Mouse (Mus musculus) heart, embryonic 11.5 days (tissue): Measurements from ENCODE around the gene Khnyn. TPM values are rescaled to one million over a fixed set of nuclear protein-coding genes. Genes with fewer than 3 reads are reported as not detected.
A peak's percentile ranks its signal among the peaks of the same experiment; 100 is the strongest.

Experiments
- ATAC-seq: fragments of 200-750 bp; cut with Nextera tagmentation; replicated peaks from 2 replicates; pipeline ENCODE4 v1.8.0; 2017; ENCODE audit warnings: moderate library complexity; ENCODE audit not compliant: insufficient number of reproducible peaks, low FRiP score, low TSS enrichment
- H3K27ac ChIP-seq: fragments of 300-500 bp; sonication (generic); 2 replicates; pipeline ENCODE4 v1.5.1; 2014; ENCODE audit warnings: mild to moderate bottlenecking, low read depth, low read length
- H3K27me3 ChIP-seq: fragments of 300-500 bp; sonication (generic); 2 replicates; pipeline ENCODE4 v1.6.1; 2014; ENCODE audit warnings: mild to moderate bottlenecking, low read length, mixed read lengths; ENCODE audit not compliant: control insufficient read depth, insufficient read depth
- H3K36me3 ChIP-seq: fragments of 300-500 bp; sonication (generic); 2 replicates; pipeline ENCODE4 v1.6.1; 2014; ENCODE audit warnings: mild to moderate bottlenecking, low read length, moderate library complexity, mixed read lengths; ENCODE audit not compliant: control insufficient read depth, insufficient read depth
- H3K4me1 ChIP-seq: fragments of 300-500 bp; sonication (generic); 2 replicates; pipeline ENCODE4 v1.6.1; 2014; ENCODE audit warnings: low read length; ENCODE audit not compliant: control insufficient read depth, insufficient read depth
- H3K4me2 ChIP-seq: fragments of 300-500 bp; sonication (generic); 2 replicates; pipeline ENCODE4 v1.6.1; 2014; ENCODE audit warnings: mild to moderate bottlenecking, moderate library complexity
- H3K4me3 ChIP-seq: fragments of 300-500 bp; sonication (generic); 2 replicates; pipeline ENCODE4 v1.5.1; 2014; ENCODE audit warnings: low read depth, low read length
- H3K9ac ChIP-seq: fragments of 300-500 bp; sonication (generic); 2 replicates; pipeline ENCODE4 v1.6.1; 2014; ENCODE audit warnings: mild to moderate bottlenecking, low read depth, low read length, moderate library complexity
- H3K9me3 ChIP-seq: fragments of 300-500 bp; sonication (generic); replicated peaks from 2 replicates; pipeline ENCODE4 v1.6.1; 2016; ENCODE audit warnings: low read length; ENCODE audit not compliant: control insufficient read depth
- WGBS: fragments of 180-500 bp; shearing (Covaris S2); extraction: QIAGEN DNeasy Blood & Tissue Kit; methylation state at CpG from one replicate; pipeline ENCODE4 v1.1.7; 2014; ENCODE audit not compliant: insufficient replicate concordance; 5-methylcytosine and 5-hydroxymethylcytosine counted together
- polyA plus RNA-seq: library from polyadenylated mRNA; unstranded; fragments of >200 nt; fragmentation: Nextera tagmentation; extraction: Ambion mirVana; gene quantifications from 2 replicates; pipeline ENCODE4 v1.2.1, GENCODE M21; 2014

Gene Khnyn
- polyA plus RNA-seq = 6.0 and 8.9 TPM in 2 replicates

GRCm38 (mm10) chr14:55884713-55885113 lies at the start of gene Khnyn:
TSS of gene Khnyn (plus strand) at chr14:55884947.
- peak within 1 kb of the TSS; percentile 75 for H3K4me2 ChIP-seq
- WGBS = under 1% methylated on average over 28 of the region's 30 CpGs
- H3K9ac ChIP-seq = peak within 1 kb of the TSS; percentile 89
- H3K27ac ChIP-seq = peak within 1 kb of the TSS; percentile 94
- peaks cover 19% of the 10 kb centered on the region for H3K36me3 ChIP-seq
- H3K4me3 ChIP-seq = peak within 1 kb of the TSS; percentile 60
- peak; percentile 95 for ATAC-seq
- H3K4me1 ChIP-seq = peaks cover 19% of the 10 kb centered on the region
- no peaks in the 10 kb centered on the region for H3K9me3 ChIP-seq
- H3K27me3 ChIP-seq = no peaks in the 10 kb centered on the region

- Histone ChIP-seq H3K27me3 (no peaks in the 10 kb centered on the region), H3K36me3 (no peaks in the 10 kb centered on the region), H3K9ac (no peak overlapping the region), H3K27ac (no peak overlapping the region), H3K4me2 (no peak overlapping the region), H3K4me3 (no peak overlapping the region), H3K4me1 (peaks cover 6% of the 10 kb centered on the region; the same call in 1 of the 2 replicates), H3K9me3 (no peaks in the 10 kb centered on the region)
- ATAC-seq = no peak
- 85% methylated on average over 5 of the region's 5 CpGs for WGBS
Measured at GRCm38 (mm10) chr14:55838312-55838711, 46.4 kb upstream of the Khnyn start.

GRCm38 (mm10) chr14:55838740-55839139 lies 46.0 kb upstream of the Khnyn start:
- Histone ChIP-seq H3K9me3 (no peaks in the 10 kb centered on the region), H3K9ac (no peak overlapping the region), H3K27ac (no peak overlapping the region), H3K27me3 (no peaks in the 10 kb centered on the region), H3K4me2 (no peak overlapping the region), H3K4me1 (peaks cover 6% of the 10 kb centered on the region; the same call in 1 of the 2 replicates), H3K36me3 (no peaks in the 10 kb centered on the region), H3K4me3 (no peak overlapping the region)
- ATAC-seq = no peak
- 81% methylated on average over 4 of the region's 4 CpGs for WGBS

- Histone ChIP-seq H3K27ac (no peak overlapping the region), H3K36me3 (no peaks in the 10 kb centered on the region), H3K4me2 (no peak overlapping the region), H3K9ac (no peak overlapping the region), H3K4me1 (no peaks in the 10 kb centered on the region; the same call in 1 of the 2 replicates), H3K4me3 (no peak overlapping the region), H3K9me3 (no peaks in the 10 kb centered on the region), H3K27me3 (no peaks in the 10 kb centered on the region)
- no peak for ATAC-seq
- 57% methylated on average over 4 of the region's 4 CpGs for WGBS
Measured at GRCm38 (mm10) chr14:55840853-55841366, 43.8 kb upstream of the Khnyn start.

- Histone ChIP-seq H3K27ac (no peak overlapping the region), H3K36me3 (no peaks in the 10 kb centered on the region), H3K4me1 (no peaks in the 10 kb centered on the region; the same call in 1 of the 2 replicates), H3K4me3 (no peak overlapping the region), H3K9me3 (no peaks in the 10 kb centered on the region), H3K27me3 (no peaks in the 10 kb centered on the region), H3K4me2 (no peak overlapping the region), H3K9ac (no peak overlapping the region)
- WGBS = 65% methylated on average over 4 of the region's 4 CpGs
- ATAC-seq = no peak
Measured at GRCm38 (mm10) chr14:55842794-55843193, 42.0 kb upstream of the Khnyn start.

GRCm38 (mm10) chr14:55845506-55846294 lies 39.0 kb upstream of the Khnyn start:
- H3K36me3 ChIP-seq = no peaks in the 10 kb centered on the region
- H3K4me1 ChIP-seq = no peaks in the 10 kb centered on the region
- no peak for ATAC-seq
- no peak overlapping the region for H3K27ac ChIP-seq
- WGBS = 56% methylated on average over 9 of the region's 9 CpGs
- no peak overlapping the region for H3K9ac ChIP-seq
- H3K4me3 ChIP-seq = no peak overlapping the region
- H3K27me3 ChIP-seq = no peaks in the 10 kb centered on the region
- H3K9me3 ChIP-seq = no peaks in the 10 kb centered on the region
- H3K4me2 ChIP-seq = no peak overlapping the region

- no peaks in the 10 kb centered on the region for H3K36me3 ChIP-seq
- no peaks in the 10 kb centered on the region for H3K9me3 ChIP-seq
- H3K4me1 ChIP-seq = peaks cover 17% of the 10 kb centered on the region
- H3K4me3 ChIP-seq = no peak overlapping the region
- H3K9ac ChIP-seq = no peak overlapping the region
- WGBS = 43% methylated on average over 6 of the region's 6 CpGs
- H3K4me2 ChIP-seq = no peak overlapping the region
- no peaks in the 10 kb centered on the region for H3K27me3 ChIP-seq
- H3K27ac ChIP-seq = no peak overlapping the region
- ATAC-seq = no peak
Measured at GRCm38 (mm10) chr14:55850885-55851284, 33.9 kb upstream of the Khnyn start.

GRCm38 (mm10) chr14:55852646-55853551 lies 31.8 kb upstream of the Khnyn start:
- Histone ChIP-seq H3K9me3 (no peaks in the 10 kb centered on the region), H3K4me1 (peaks cover 35% of the 10 kb centered on the region), H3K27ac (peak overlapping the region; percentile 97), H3K4me2 (peak overlapping the region; percentile 80), H3K27me3 (no peaks in the 10 kb centered on the region), H3K36me3 (no peaks in the 10 kb centered on the region), H3K4me3 (peak overlapping the region; percentile 73), H3K9ac (peak overlapping the region; percentile 93)
- WGBS = 6% methylated on average over 11 of the region's 11 CpGs
- ATAC-seq = peak; percentile 60; the same call in 1 of the 2 replicates
